ENCODE assay signal across 8 mouse cellular contexts in the genomic region with DNA sequence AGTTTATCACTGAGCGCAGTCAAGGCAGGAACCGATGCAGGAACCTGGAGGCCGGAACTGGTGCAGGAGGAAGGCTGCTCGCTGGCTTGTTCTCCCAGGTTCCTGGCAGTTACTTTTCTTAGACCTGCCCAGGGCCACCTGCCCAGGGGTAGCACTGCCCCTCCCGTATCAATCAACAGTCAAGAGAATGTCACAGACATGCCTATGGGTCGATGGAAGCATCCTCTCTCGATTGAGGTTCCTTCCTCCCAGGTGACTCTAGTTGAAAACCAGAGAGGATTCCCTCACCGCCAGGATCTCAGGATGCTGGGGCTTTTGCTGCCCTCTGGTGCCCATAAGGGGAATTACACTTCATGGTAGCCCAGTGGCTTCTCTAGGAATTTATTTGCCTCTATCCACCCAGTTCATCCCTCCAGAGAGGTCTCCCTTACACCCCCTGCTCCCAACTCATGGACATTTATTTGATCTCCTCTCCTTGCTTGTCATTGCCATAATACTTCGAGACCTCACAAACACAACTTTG. TPM values are rescaled to one million over a fixed set of nuclear protein-coding genes. Genes with fewer than 3 reads are reported as not detected.
A peak's percentile ranks its signal among the peaks of the same experiment; 100 is the strongest.
DNase-seq lines count a peak whose midpoint lies in the region; ATAC-seq and TF ChIP-seq lines count a peak whose summit lies in the region.

No protein-coding gene starts in this region.

- H3K4me1 ChIP-seq in kidney, embryonic 15.5 days: peaks cover 28% of the 10 kb centered on the region
- H3K4me1 ChIP-seq in kidney, adult 2 months (ENCODE audit: control insufficient read depth, insufficient read depth, low read length): peaks cover 3% of the 10 kb centered on the region; the same call in 1 of the 2 replicates
- peaks cover 9% of the 10 kb centered on the region; the same call in 1 of the 2 replicates for H3K4me1 ChIP-seq in limb, embryonic 14.5 days (ENCODE audit: control insufficient read depth, insufficient read depth, low read length)
- peaks cover 8% of the 10 kb centered on the region for H3K4me1 ChIP-seq in neural tube, embryonic 13.5 days (replicated peaks)

- TF ChIP-seq POLR2A in kidney, adult 2 months (IDR thresholded peaks at IDR 0.05; ENCODE audit: low read depth, low read length): no peak
- TF ChIP-seq POLR2A in limb, embryonic 14.5 days (IDR thresholded peaks at IDR 0.05; ENCODE audit: borderline replicate concordance, extremely low read depth, insufficient read depth, insufficient read length): no peak

- no peaks in the 10 kb centered on the region for H3K36me3 ChIP-seq in kidney, embryonic 15.5 days
- H3K36me3 ChIP-seq in kidney, adult 2 months (ENCODE audit: control insufficient read depth, insufficient read depth, low read length): no peaks in the 10 kb centered on the region
- no peaks in the 10 kb centered on the region for H3K36me3 ChIP-seq in limb, embryonic 14.5 days (ENCODE audit: control insufficient read depth, insufficient read depth, low read length)
- no peaks in the 10 kb centered on the region for H3K36me3 ChIP-seq in neural tube, embryonic 13.5 days

- H3K27ac ChIP-seq in kidney, embryonic 15.5 days: no peak overlapping the region
- H3K27ac ChIP-seq in kidney, adult 2 months (ENCODE audit: insufficient read depth, low read depth, low read length): no peak overlapping the region
- no peak overlapping the region for H3K27ac ChIP-seq in limb, embryonic 14.5 days (replicated peaks; ENCODE audit: low read depth, low read length)
- H3K27ac ChIP-seq in neural tube, embryonic 13.5 days (replicated peaks): no peak overlapping the region

- WGBS in kidney, embryonic 15.5 days: 39% methylated on average over 9 of the region's 9 CpGs
- WGBS in kidney, adult 2 months: 36% methylated on average over 9 of the region's 9 CpGs
- WGBS in limb, embryonic 14.5 days: 38% methylated on average over 9 of the region's 9 CpGs
- 44% methylated on average over 9 of the region's 9 CpGs for WGBS in neural tube, embryonic 13.5 days

- peak; percentile 77 for DNase-seq in kidney, adult 18-20 months
- peak; percentile 65 for DNase-seq in cerebellum, adult 8-10 months
- peak; percentile 34 to 87 for DNase-seq in frontal cortex, adult 2 months (ENCODE audit: extremely low spot score in 1 of 2, low spot score in 1 of 2)
- peak; percentile 81 for DNase-seq in kidney, adult 2 months
- DNase-seq in limb, embryonic 14.5 days (ENCODE audit: low spot score): peak; percentile 83
- DNase-seq in thymus, adult 18-20 months: peak; percentile 20

- ATAC-seq in kidney, embryonic 15.5 days (replicated peaks; ENCODE audit: low FRiP score): no peak
- no peak for ATAC-seq in limb, embryonic 14.5 days (ENCODE audit: low FRiP score, low read depth)
- ATAC-seq in neural tube, embryonic 13.5 days (ENCODE audit: low read depth): peak; percentile 41

- no peak overlapping the region for H3K4me2 ChIP-seq in kidney, embryonic 15.5 days
- H3K4me2 ChIP-seq in limb, embryonic 14.5 days (replicated peaks; ENCODE audit: low read depth, low read length, severe bottlenecking): no peak overlapping the region
- H3K4me2 ChIP-seq in neural tube, embryonic 13.5 days: no peak overlapping the region

- no peak overlapping the region for H3K4me3 ChIP-seq in kidney, embryonic 15.5 days (replicated peaks)
- H3K4me3 ChIP-seq in kidney, adult 2 months (ENCODE audit: insufficient read depth, low read depth, low read length): no peak overlapping the region
- no peak overlapping the region for H3K4me3 ChIP-seq in limb, embryonic 14.5 days (replicated peaks; ENCODE audit: low read length)
- H3K4me3 ChIP-seq in neural tube, embryonic 13.5 days: no peak overlapping the region

- no peaks in the 10 kb centered on the region for H3K9me3 ChIP-seq in kidney, embryonic 15.5 days (replicated peaks)
- H3K9me3 ChIP-seq in limb, embryonic 14.5 days (ENCODE audit: control insufficient read depth, low read length): no peaks in the 10 kb centered on the region
- no peaks in the 10 kb centered on the region for H3K9me3 ChIP-seq in neural tube, embryonic 13.5 days

- peak; percentile 94 for TF ChIP-seq CTCF in kidney, adult 2 months (conservative IDR thresholded peaks at IDR 0.05; ENCODE audit: insufficient read depth, insufficient read length, low read depth, low read length)

- H3K9ac ChIP-seq in kidney, embryonic 15.5 days: no peak overlapping the region
- no peak overlapping the region for H3K9ac ChIP-seq in limb, embryonic 14.5 days (ENCODE audit: low read depth, low read length, severe bottlenecking)
- H3K9ac ChIP-seq in neural tube, embryonic 13.5 days: no peak overlapping the region

- H3K27me3 ChIP-seq in kidney, embryonic 15.5 days: peaks cover 15% of the 10 kb centered on the region; the same call in 1 of the 2 replicates
- H3K27me3 ChIP-seq in kidney, adult 2 months (replicated peaks; ENCODE audit: control insufficient read depth, insufficient read depth, low read length): no peaks in the 10 kb centered on the region
- no peaks in the 10 kb centered on the region for H3K27me3 ChIP-seq in limb, embryonic 14.5 days (ENCODE audit: control insufficient read depth, insufficient read depth, low read length)
- H3K27me3 ChIP-seq in neural tube, embryonic 13.5 days: peaks cover 7% of the 10 kb centered on the region; the same call in 1 of the 2 replicates

RNA-seq across cellular contexts. Expression of a gene that starts 53.5 kb away (rescaled TPM):
- 4.2 and 6.6 TPM in 2 replicates for polyA plus RNA-seq in kidney, embryonic 15.5 days (2015; fragmentation: Nextera tagmentation; extraction: Ambion mirVana)
- polyA plus RNA-seq in frontal cortex, adult 2 months (2012; rRNA removed): 20.2 and 21.5 TPM in 2 replicates
- 14.6 and 16.8 TPM in 2 replicates for polyA plus RNA-seq in kidney, adult 2 months (2012; rRNA removed)
- polyA plus RNA-seq in limb, embryonic 14.5 days (2012; rRNA removed): 11.2 and 14.5 TPM in 2 replicates
- 11.1 and 12.0 TPM in 2 replicates for polyA plus RNA-seq in limb, embryonic 14.5 days (2014; fragmentation: Nextera tagmentation; extraction: Ambion mirVana)
- 5.6 and 8.0 TPM in 2 replicates for polyA plus RNA-seq in neural tube, embryonic 13.5 days (2015; fragmentation: Nextera tagmentation; extraction: Ambion mirVana)

Comparison
In these comparisons a context has a peak if more than half of its experiments do, and no peak if none do; other contexts are left out.
1. DNase-seq: peak in every context shown above with its lines; median percentile 83 in limb, embryonic 14.5 days; 81 in kidney, adult 2 months; 77 in kidney, adult 18-20 months; 65 in cerebellum, adult 8-10 months; 60 in frontal cortex, adult 2 months; 20 in thymus, adult 18-20 months.